Mouse (Mus musculus) heart, embryonic 16.5 days (tissue): ENCODE data around the gene Eif4e3. TPM values are rescaled to one million over a fixed set of nuclear protein-coding genes. Genes with fewer than 3 reads are reported as not detected.

Source experiments
- ATAC-seq: fragments of 200-750 bp; cut with Nextera tagmentation; replicated peaks from 2 replicates; pipeline ENCODE4 v1.8.0; 2017; ENCODE audit warnings: moderate number of reproducible peaks; ENCODE audit not compliant: insufficient read depth, low FRiP score; ENCODE audit errors: extremely low read depth
- H3K27ac ChIP-seq: fragments of 300-500 bp; sonication (generic); 2 replicates; pipeline ENCODE4 v1.5.1; 2014; ENCODE audit warnings: mild to moderate bottlenecking, low read length, control low read depth, moderate library complexity
- H3K27me3 ChIP-seq: fragments of 300-500 bp; sonication (generic); 2 replicates; pipeline ENCODE4 v1.6.1; 2014; ENCODE audit warnings: low read length, mixed read lengths; ENCODE audit not compliant: control insufficient read depth, insufficient read depth
- H3K36me3 ChIP-seq: fragments of 300-500 bp; sonication (generic); 2 replicates; pipeline ENCODE4 v1.6.1; 2014; ENCODE audit not compliant: control insufficient read depth, insufficient read depth
- H3K4me1 ChIP-seq: fragments of 300-500 bp; sonication (generic); 2 replicates; pipeline ENCODE4 v1.6.1; 2014; ENCODE audit warnings: low read length, mixed read lengths; ENCODE audit not compliant: control insufficient read depth, insufficient read depth
- H3K4me2 ChIP-seq: fragments of 300-500 bp; sonication (generic); 2 replicates; pipeline ENCODE4 v1.6.1; 2014; ENCODE audit warnings: low read depth, mild to moderate bottlenecking, control low read depth, low read length
- H3K4me3 ChIP-seq: fragments of 300-500 bp; sonication (generic); 2 replicates; pipeline ENCODE4 v1.5.1; 2014; ENCODE audit warnings: mild to moderate bottlenecking, control low read depth, low read length
- H3K9ac ChIP-seq: fragments of 300-500 bp; sonication (generic); 2 replicates; pipeline ENCODE4 v1.6.1; 2014; ENCODE audit warnings: low read length, control low read depth
- H3K9me3 ChIP-seq: fragments of 300-500 bp; sonication (generic); replicated peaks from 2 replicates; pipeline ENCODE4 v1.6.1; 2016; ENCODE audit warnings: low read length; ENCODE audit not compliant: control insufficient read depth
- WGBS: fragments of 180-500 bp; shearing (Covaris S2); extraction: QIAGEN DNeasy Blood & Tissue Kit; methylation state at CpG from one replicate; pipeline ENCODE4 v1.1.7; 2014; 5-methylcytosine and 5-hydroxymethylcytosine counted together
- polyA plus RNA-seq: library from polyadenylated mRNA; unstranded; fragments of >200 nt; fragmentation: Nextera tagmentation; extraction: Ambion mirVana; gene quantifications from 2 replicates; pipeline ENCODE4 v1.2.1, GENCODE M21; 2015

Eif4e3 gene
- polyA plus RNA-seq, 1 experiment from 2014 or later = 12.7 TPM

DNA sequence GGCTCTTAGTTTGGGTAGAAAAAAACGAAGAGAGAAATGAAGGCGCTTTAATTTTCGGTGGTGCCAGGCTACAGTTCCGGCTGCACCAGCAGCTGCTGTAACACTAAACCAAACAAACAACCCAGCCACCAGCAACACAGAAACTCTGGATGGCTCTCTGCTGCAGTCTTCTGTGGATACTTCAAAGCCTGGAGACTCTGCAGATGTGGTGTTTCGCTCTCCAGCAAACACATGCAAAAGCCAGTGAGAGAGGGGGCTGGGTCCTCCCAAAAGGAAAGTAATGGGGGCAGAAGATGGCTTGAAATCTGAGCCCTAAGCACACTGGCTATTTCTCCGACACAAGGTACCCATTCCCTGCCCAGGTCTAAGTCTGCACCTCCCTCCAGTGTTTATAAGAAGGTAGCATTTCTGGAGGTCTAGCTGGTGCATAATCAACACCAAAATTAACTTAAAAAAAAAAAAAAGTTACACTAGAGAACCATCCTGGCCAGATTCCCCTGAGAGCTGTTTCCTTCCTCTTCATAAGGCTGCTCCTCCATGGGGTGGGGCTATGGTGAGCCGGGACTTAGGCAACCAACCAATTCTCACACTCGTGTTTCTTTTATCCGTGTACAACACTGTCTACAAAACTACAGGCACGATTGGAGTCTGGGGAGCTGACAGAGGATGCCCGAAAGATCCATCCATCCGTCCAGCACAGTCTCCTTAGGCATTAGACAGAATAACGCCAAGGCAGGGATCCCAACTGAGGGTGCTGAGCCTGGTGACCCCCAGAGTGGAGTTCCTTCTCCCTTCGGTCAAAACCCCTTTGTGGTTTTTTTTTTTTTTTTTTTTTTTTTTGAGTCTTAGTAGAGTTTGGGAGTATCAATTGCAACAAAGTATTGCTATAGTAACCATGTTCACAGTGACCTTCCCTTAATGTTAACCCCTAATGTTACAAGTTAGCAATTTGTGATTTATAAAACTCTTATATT lies 55.8 kb downstream of the Eif4e3 start:
- H3K4me2 ChIP-seq = peak overlapping the region; percentile 5; the same call in 1 of the 2 replicates

DNA sequence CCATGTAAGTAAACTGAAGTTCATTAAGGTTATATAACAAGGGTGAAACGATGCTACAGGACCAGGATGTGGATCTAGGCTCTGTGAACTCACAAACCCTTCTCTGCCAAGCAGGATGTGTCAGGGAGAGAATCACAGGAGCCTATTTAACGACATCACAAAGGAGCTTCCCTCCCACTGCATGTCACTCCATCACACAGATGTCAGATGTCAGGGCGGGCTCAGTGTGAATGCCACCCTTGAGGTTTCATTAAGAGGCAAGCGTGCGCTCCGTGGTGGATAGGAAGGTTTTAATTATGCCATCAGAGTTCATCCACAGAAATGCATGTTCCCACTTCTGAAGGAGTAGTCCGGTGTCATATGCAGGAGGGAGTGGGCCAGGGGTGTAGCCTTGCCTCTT lies 60.5 kb downstream of the Eif4e3 start:
- Histone ChIP-seq H3K27me3 (no peaks in the 10 kb centered on the region), H3K9ac (no peak overlapping the region), H3K4me3 (no peak overlapping the region), H3K4me2 (no peak overlapping the region), H3K36me3 (no peaks in the 10 kb centered on the region), H3K27ac (no peak overlapping the region), H3K4me1 (0 out of 2 replicates have a peak, but pooled peaks cover 3% of the 10 kb centered on the region), H3K9me3 (no peaks in the 10 kb centered on the region)
- WGBS = 79% methylated on average over 7 of the region's 7 CpGs
- no peak for ATAC-seq

More for the DNA sequence above, 55.8 kb downstream of the Eif4e3 start:
- 48% methylated on average over 14 of the region's 14 CpGs for WGBS
- peaks cover 6% of the 10 kb centered on the region; the same call in 1 of the 2 replicates for H3K4me1 ChIP-seq
- ATAC-seq = no peak
- no peaks in the 10 kb centered on the region for H3K27me3 ChIP-seq
- no peak overlapping the region for H3K4me3 ChIP-seq
- H3K9ac ChIP-seq = no peak overlapping the region
- no peaks in the 10 kb centered on the region for H3K36me3 ChIP-seq
- H3K27ac ChIP-seq = no peak overlapping the region
- H3K9me3 ChIP-seq = no peaks in the 10 kb centered on the region

DNA sequence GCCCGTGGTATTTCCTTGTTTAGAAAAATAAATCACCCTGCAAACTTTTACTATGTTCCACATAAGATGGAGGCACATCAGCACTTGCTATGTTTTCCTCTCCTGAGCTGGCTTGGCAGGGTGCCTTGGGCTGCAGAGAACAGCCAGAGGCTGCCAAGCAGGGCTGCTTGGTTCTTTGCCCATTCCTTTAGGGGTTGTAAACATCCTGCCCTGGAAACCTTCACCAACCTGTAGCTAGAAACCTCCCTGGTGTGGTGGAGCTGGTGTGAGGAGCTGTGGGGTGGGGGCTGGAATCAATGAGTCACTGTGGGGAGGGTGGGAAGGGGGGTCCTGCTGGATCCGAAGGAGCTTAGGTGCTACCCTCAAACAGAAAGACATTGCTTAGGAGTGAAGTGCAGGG lies 61.8 kb downstream of the Eif4e3 start:
- ATAC-seq = no peak; the same call in 1 of the 2 replicates
- Histone ChIP-seq H3K27ac (no peak overlapping the region), H3K4me3 (no peak overlapping the region), H3K27me3 (no peaks in the 10 kb centered on the region), H3K9me3 (no peaks in the 10 kb centered on the region), H3K9ac (no peak overlapping the region), H3K4me1 (0 out of 2 replicates have a peak, but pooled peaks cover 4% of the 10 kb centered on the region), H3K36me3 (no peaks in the 10 kb centered on the region), H3K4me2 (no peak overlapping the region)
- WGBS = 60% methylated on average over 2 of the region's 2 CpGs

DNA sequence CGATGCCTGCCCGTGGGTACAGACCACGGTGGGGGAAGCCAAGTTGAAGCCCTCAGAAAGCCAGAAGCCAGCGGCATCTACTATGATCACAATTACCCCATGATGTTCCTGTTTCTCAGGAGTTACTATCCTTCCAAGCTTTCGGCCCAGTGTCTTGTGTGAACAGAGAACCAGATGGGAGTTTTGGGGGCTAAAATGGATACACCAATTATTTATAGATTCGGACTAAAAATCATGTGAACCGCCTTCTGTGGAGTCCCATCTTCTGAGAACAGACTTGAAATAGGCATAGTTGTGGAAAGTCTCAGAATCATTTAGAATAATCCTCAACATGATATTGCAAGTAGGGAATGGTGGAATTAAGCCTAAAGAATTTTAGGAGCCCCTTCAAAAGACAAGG lies 64.1 kb downstream of the Eif4e3 start:
- Histone ChIP-seq H3K4me2 (no peak overlapping the region), H3K36me3 (no peaks in the 10 kb centered on the region), H3K27ac (no peak overlapping the region), H3K9me3 (no peaks in the 10 kb centered on the region), H3K9ac (no peak overlapping the region), H3K4me3 (no peak overlapping the region), H3K27me3 (no peaks in the 10 kb centered on the region), H3K4me1 (0 out of 2 replicates have a peak, but pooled peaks cover 6% of the 10 kb centered on the region)
- WGBS = 85% methylated on average over 7 of the region's 7 CpGs
- no peak for ATAC-seq

DNA sequence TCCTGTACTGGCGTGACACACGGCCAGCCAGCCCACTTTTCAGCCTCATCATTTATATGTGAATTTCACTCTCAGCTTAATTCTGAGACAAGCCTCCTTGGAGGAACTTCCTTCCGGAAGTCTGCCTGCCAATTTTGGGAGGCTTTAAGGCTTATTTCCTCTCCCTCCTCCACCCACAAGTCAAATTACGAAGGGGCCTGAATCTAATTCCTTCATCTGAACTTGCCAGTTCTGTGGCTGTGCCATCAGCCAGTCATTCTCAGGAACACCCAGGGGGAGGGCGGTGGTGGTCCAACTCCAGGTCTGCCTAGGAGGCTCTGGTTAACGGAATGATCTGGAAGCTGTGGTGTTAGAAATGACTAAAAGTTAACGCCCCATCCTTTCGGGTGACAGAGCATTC lies 65.7 kb downstream of the Eif4e3 start:
- Histone ChIP-seq H3K4me1 (0 out of 2 replicates have a peak, but pooled peaks cover 6% of the 10 kb centered on the region), H3K9me3 (no peaks in the 10 kb centered on the region), H3K27me3 (no peaks in the 10 kb centered on the region), H3K27ac (no peak overlapping the region), H3K4me2 (no peak overlapping the region), H3K4me3 (no peak overlapping the region), H3K36me3 (no peaks in the 10 kb centered on the region), H3K9ac (no peak overlapping the region)
- 59% methylated on average over 8 of the region's 8 CpGs for WGBS
- no peak; the same call in 1 of the 2 replicates for ATAC-seq

DNA sequence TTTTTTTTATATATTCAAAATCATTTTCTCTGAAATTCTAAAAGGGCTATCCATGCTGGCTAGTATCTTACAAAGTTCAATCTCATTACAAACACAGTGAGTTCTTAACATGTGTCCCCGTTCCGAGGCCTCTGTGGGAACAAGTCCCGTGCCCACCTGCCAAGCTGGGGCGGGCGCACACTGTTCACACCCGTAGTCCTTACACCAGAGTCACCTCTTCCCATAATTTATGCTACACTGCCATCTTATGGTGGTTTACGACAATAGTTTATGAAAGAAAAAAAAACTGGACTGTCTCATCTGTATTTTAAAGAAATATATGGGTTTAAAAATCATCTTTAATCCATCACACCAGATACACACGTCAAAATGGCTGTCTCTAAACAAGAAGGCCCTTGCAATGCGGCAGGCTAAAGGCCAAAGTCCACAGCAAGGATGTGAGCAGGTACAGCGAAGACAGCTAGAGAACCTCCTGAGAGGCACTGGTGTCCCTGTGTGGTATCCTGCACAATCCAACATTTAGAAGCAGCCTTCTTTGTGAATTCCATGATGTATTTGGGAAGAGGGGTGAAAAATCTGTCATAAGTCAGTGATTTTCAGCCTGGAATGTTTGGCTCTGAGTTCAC lies 66.3 kb downstream of the Eif4e3 start:
- no peaks in the 10 kb centered on the region for H3K9me3 ChIP-seq
- no peaks in the 10 kb centered on the region for H3K36me3 ChIP-seq
- H3K27me3 ChIP-seq = no peaks in the 10 kb centered on the region
- peak overlapping the region; percentile 40 for H3K4me2 ChIP-seq
- 0 out of 2 replicates have a peak, but pooled peaks cover 6% of the 10 kb centered on the region for H3K4me1 ChIP-seq
- peak; percentile 71; the same call in 1 of the 2 replicates for ATAC-seq
- no peak overlapping the region for H3K27ac ChIP-seq
- H3K9ac ChIP-seq = no peak overlapping the region
- no peak overlapping the region for H3K4me3 ChIP-seq
- WGBS = 27% methylated on average over 10 of the region's 10 CpGs

DNA sequence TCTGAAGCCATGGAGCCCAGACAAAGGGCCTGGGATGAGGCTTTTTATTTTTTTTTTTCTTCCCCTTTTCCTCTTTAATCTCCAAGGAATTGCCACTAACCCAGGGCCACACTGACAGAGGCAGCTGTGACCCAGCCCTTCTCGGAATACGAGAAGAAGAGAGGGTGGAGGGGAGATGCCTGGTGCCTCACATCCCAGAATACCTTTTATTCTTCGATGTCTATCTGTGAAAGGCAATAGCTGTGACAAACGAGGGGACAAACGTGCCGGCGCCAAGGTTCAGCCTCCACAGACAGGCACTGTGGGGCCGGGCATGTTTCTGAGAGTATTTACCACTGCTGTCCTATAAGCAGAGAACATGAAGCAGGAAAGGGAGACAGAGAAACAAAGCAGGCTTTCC lies 66.9 kb downstream of the Eif4e3 start:
- Histone ChIP-seq H3K27me3 (no peaks in the 10 kb centered on the region), H3K4me2 (no peak overlapping the region; the same call in 1 of the 2 replicates), H3K4me1 (0 out of 2 replicates have a peak, but pooled peaks cover 6% of the 10 kb centered on the region), H3K9me3 (no peaks in the 10 kb centered on the region), H3K36me3 (no peaks in the 10 kb centered on the region), H3K4me3 (no peak overlapping the region), H3K27ac (no peak overlapping the region), H3K9ac (no peak overlapping the region)
- 40% methylated on average over 8 of the region's 8 CpGs for WGBS
- no peak for ATAC-seq

DNA sequence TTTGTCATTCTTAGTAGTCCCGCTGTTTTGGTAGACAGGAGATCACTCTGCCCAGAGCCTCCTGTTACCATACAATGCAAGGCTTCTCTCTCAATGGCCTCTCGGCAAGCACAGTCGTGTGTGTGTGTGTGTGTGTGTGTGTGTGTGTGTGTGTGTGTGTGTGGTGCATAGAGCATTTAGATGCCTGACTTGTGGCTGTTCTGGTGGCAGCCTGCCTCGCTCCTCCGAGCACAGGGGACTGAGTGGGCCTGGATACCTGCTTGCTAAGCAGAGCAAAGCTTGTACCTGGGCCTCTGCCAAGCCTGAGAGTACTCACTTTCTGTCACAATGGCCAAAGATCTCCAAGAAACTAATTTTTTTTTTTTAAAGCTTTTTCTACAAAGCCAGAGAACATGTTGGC lies 67.3 kb downstream of the Eif4e3 start:
- Histone ChIP-seq H3K27ac (no peak overlapping the region), H3K9me3 (no peaks in the 10 kb centered on the region), H3K9ac (no peak overlapping the region), H3K4me1 (0 out of 2 replicates have a peak, but pooled peaks cover 3% of the 10 kb centered on the region), H3K27me3 (no peaks in the 10 kb centered on the region), H3K4me2 (no peak overlapping the region), H3K36me3 (no peaks in the 10 kb centered on the region), H3K4me3 (no peak overlapping the region)
- WGBS = 66% methylated on average over 5 of the region's 5 CpGs
- no peak for ATAC-seq

DNA sequence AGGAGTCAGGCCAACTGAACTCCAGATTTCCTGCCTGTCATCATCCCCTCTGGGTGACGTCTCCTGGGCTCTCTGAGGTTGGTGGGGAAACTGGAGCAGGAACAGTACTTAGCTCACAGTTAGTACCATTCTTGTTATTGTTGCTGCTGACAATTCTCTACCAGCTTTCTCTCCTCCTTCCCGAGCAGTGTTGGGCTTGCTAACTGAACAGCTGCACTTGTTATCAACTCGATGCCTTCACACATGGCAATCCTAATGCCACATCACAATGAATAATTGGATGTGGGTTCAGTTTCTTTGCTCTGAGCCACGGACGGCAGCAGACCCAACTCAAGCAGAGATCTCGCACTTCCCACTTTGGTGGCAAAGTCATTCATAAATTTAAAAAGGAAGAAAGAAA lies 89.5 kb downstream of the Eif4e3 start:
- Histone ChIP-seq H3K36me3 (no peaks in the 10 kb centered on the region), H3K27ac (no peak overlapping the region), H3K9me3 (no peaks in the 10 kb centered on the region), H3K4me1 (no peaks in the 10 kb centered on the region), H3K4me3 (no peak overlapping the region), H3K4me2 (no peak overlapping the region), H3K9ac (no peak overlapping the region), H3K27me3 (no peaks in the 10 kb centered on the region)
- no peak for ATAC-seq
- 50% methylated on average over 6 of the region's 6 CpGs for WGBS
